Mouse (Mus musculus) natural killer cell, adult 2 months (primary cell): ENCODE data around the gene Hoxd13.
A peak's percentile ranks its signal among the peaks of the same experiment; 100 is the strongest.

ENCODE experiments used
- DNase-seq, 2 experiments: peaks; one replicate each; pipeline ENCODE4 v3.0.0; 2022; ENCODE audit warnings: low spot score in 2 of 2

Hoxd13 gene

DNA sequence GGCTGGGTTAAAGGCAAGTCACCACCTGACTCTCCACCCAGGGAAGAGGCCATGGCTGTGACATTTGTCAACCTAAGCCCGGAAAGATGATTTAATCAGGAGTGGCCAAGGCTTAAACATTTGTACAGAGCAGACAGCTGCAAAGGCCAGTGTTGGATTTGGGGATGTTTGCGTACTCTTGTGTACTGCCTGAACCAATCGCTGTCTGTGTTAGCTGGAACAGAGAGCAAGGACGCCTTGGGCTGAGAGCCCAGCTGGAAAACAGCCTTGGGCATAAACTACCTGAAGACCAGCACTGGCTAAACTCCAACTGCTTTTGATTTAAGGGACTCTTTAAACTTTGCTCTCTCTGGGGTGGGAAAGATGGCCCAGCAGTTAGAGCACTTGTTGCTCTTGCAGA, 40.6 kb downstream of the Hoxd13 start:
- DNase-seq, result no peak

DNA sequence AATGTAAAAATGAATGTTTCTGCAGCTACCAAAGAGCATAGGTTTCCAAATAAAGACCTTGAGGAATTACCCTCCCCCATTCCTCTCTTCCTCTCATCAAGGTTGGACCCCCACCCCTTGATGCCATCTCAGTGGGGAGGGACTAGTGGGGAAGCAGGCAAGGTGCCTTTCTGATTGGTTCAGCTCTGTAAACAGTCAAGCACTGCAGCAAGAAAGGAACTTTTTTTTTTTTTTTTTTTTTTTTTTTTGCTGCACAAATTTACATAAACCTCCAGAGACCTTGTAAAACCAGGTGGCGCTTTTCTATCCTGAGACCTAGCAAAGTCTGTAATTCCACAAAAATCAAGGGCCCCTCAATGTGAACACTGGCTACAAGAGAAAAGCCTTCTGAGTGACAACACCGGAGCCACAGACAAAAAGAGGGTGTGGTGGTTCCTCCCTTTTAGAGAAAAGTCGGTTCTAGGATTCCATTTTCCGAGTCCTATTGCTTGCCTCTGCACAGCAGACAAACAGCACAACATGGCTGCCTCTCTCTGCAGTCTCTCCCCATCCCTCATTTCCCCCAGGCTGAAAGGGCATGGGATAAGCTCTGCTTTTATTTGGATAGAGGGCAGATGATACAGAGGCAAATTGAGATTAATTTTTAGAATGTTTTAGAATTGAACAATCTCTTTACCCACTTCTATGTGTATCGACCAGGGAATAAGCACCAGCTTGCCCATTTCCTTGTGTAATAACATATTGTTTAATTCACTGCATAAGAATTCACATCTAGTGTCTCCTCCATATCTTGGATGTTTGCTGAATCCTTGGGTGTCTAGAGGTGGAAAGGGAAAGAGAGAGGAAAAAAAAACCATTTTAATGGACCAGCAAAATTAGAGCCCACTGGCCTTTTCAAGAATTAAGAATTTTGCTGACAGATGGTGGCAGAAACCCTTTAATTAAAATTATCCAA, 41.6 kb downstream of the Hoxd13 start:
- DNase-seq, result no peak

DNA sequence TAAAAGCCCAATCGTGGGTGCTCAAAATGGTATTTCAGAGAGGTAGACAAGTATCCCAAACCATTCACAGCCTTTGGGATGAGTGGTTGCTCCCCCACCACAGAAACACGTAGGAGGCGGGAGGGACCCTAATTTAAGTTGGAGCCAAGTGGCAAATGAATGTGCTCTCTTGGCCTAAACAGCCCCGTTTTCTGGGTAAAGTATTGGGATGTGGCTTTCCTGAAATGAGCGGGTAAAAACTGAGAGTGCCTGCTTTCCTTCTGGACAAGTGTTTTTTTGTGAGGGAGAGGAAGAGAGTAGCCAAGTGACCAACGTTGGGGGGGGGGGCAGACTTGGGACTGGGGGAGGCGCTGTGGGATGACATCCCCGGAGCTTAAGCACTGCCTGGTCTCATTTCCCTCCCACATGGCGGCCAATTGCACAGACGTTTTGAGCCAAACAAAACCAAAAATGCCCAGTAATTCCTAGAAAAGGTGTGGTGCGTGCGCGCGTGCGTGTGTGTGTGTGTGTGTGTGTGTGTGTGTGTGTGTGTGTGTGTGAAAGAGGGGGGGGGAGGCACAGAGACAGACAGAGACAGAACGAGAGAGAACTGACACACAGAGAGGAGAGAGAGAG, 42.9 kb downstream of the Hoxd13 start:
- DNase-seq, result no peak

DNA sequence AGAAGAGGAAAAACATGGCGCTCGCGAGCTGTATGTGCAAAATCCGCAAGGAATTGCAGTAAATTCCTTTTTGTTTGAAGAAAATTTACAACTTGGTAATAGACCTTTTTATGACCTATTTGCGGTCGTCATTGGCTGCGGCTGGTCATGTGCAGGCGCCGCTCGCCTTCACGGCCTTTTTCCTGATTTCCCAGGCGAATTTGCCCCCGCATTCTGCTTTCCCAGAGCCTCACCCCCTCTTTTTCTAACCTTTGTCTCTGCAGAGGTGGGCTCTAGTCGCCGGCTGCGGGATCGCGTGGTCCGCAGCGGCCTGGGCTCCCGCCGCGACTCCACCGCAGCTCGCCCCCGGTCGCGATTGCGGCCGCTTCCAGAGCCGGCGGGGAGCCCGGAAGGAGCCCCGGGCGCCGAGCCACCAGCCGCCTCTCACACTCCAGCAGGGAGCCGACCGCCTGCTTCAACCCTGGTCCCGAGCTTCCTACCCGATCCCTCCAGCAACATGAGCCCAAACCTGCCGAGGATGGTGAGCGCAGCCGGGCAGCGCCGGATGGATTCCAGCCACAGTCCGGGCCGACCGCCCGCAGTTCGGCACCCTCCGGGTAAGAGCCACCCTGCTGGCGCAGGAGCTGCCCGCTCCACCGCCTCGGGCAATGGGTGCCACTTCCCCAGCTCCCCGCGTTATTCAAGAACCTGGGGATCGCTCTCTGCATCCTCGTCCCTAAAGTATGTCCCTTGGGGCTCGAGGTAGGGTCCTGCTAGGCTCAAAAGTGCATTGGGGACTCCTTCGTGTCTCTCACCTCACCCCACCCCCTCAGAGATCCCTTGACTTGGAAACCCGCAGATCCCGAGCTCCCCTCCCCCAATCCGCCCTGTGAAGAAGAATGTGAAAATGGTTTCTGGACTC, 43.9 kb downstream of the Hoxd13 start, which contains the start of the genes Hoxd3 and Hoxd4:
Gene Hoxd3, plus strand, starts transcription at position 207 of the 901 bp plus-strand sequence.
Gene Hoxd4, plus strand, starts transcription at position 209 of the 901 bp plus-strand sequence.
- DNase-seq, result no peak

DNA sequence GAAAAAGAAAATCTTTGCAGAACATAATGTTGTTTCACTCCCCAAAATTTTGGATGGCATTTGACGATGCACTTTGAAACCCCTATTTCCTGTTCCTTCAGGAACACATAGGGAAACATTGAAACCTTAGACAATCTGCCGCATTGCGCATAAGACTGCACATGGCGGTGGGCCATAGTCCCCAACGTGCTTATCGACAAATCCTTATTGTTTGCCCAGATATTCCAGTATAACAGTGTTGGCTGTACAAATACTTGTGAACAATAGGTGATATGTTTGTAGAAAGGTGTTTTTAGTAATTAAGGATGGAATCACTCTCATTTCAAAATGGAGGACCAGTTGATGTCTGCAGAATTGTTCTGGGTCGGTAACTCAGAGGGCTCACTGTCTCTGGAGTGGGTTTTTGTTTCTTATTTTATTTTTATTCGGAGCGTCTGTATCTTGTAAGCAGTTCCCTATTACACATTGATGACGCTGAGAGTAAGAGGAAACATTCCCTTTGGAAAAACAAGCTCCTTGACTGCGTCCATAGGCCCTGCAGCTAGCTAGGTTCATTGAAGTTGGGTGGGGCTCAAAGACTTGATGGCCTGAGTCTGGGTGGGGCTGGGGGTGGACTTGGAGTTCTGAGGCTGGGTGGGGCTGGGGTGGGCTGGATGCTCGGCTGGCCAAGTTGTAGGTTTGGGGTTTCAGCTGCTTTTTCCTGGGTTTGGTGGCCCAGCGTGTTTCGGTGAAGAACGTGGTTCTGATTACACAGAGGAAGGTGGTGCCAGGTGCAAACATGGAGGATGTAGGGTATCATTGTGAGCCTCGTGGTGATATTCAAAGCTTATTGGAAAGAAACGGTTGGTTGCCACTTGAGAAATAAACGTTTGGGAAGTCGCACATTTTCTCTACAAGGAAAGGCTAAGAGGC, 45.4 kb downstream of the Hoxd13 start:
- DNase-seq, result no peak

DNA sequence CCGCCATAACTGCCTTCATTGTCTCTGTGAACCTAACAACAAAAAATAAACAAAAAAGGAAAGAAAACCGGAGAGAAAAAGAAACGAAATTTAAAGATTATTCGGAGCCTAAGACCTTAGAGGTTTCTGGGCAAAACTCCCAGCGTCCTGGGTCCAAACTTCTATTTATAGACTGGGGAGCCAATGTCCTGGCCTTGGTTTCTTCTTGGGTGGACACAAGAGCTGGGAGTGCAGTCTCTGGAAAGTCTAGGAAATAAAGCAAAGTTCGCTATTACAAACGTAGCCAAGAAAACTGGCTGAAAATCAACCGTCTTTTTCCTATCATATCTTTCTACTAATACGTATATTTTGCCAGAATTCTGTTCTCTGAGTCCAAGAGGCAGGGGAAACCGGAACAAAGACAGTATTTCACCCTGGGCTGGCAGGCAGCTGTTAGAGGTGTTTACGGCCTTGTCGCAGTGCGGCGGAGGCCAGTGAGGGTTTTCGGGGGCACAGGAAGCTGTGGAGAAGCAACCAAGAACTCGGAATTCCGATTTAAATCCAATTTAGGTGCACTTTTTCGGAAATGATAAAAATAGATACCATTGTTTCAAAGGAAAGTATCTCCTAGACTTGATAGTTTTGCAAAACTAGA, 46.2 kb downstream of the Hoxd13 start:
- DNase-seq, result no peak

DNA sequence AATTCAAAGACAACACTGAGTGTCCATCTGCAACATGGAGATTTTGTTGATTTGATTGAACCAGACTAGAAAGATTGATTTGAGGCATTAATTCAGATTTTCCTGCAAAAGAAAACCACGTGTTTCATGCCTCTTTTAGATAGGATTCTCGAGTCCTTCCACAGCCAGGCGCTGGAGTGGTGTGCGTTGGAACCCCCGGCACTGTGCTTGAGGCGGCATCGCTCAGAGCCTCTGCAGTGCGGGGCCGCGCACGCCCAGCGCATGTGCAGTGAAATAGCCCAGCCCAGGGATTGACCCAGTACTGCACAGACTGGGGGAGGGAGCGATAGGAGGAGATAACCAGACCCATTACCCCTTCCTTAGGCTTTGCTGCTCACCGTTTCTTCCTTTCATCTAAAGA, 46.8 kb downstream of the Hoxd13 start:
- no peak for DNase-seq

DNA sequence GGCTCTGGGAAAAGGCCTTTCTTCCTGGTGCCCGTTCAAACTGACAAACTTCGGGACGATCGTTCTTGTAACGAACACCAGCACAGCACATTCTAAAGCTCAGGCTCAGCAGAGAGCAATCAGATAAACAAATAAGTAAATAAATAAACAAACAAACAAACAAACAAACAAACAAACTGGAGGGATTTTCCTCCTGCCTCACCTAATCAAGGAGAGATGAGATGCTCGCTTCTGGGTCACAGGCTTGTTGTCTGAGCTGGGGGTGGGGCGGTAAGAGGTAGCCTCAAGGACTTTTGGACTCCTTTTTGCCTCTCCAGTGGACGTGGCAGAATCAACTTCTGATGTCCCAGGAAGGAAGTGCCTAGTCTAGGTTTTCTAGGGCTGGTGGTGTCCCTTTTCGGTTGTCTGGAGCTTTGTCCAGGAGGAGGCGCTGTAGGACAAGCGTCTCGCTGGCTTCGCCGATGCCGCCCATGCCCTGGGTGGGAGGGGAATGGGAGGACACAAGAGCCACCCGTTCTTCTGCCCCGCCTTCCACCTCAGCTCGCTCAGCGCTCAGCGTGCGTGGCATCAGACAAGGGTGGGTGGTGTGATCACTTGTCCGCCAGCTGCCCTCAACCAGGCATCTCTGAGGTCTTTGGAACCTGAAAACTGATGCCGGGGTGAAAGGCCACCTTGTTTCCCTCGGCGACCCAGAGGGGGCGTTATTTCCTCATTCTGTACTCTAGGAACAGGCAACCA, 47.6 kb downstream of the Hoxd13 start:
- DNase-seq, result peak; percentile 66 to 73

DNA sequence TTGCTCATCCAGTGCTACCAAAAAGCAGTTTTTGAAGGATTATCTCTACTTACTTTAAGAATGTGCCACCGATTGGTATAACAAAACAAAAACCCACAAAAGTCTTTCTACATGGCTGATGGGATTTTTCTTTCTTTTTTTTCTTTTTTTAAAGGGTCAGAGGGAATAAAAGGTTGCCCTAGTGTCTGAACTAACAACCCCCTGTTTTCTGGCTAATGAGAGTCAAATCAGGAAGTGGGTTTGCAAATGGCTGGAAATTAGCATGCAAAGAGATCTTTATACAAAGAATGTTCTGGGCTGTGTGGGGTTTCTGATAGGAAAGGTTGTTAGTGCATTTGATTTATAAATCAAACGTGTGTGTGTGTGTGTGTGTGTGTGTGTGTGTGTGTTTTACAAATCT, 52.3 kb downstream of the Hoxd13 start:
- no peak for DNase-seq

DNA sequence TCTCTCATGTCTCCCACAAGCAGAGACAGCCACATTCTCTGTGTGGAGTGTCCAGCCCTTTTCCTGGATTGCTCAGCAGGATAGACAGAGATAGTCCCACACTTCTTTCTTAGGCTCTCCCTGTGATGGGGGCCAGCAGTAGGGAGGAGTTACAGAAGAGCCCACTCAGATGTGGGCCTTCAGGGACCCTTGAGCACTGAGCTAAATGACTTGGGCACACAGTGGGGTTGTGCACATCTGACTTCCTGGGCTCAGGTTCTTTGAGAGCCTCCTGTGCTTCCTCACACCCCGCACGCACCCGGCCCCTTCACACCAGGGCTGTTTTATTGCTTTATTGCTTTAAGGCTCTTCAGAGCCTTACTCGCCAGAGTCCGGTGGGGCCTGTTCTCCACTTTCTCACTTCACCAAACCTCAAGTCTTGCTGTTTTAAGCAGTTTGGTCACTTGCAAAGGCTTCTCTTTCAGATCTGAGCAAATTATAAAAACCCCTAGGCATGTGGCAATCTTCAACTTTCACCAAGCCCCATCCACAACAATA, 52.9 kb downstream of the Hoxd13 start:
- DNase-seq, result no peak
